Mouse (Mus musculus): ENCODE measurements around the gene BC061237.
"Not testable (repeated sequence)": the region's sequence is repeated elsewhere in the genome, so short reads cannot be mapped to it uniquely, and the experiment has no call there.

Gene BC061237

GRCm38 (mm10) chr14:44492163-44492562, at the start of gene BC061237:
TSS of gene BC061237 (plus strand) at chr14:44492463.
- in situ Hi-C loops (cut with MboI; ENCODE audit: low sequenced_read_pairs), result not testable (repeated sequence)

DNA sequence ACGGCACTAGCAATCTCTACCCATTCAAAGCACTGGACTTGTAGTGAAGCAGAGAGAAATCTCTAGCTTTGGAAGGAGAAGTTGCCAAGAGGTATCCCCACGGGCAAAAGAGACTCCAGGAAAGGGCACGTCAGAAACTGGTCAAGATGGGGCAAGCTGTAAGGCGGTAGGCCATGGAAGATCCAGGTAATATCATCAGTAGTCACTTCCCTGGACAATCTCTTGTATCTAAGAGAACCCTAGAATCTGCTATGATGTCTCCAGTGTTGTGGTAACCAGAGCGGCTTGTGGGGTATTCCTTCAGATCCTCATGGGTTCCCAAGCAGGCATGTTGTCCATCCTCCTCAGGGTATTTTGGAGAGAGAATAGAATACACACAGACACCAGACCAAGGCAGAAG, 25.7 kb downstream of the BC061237 start, which contains the start of gene Gm17093:
TSS of gene Gm17093 (plus strand) at position 301 of the 400 bp plus-strand sequence.
- in situ Hi-C loops (cut with MboI; ENCODE audit: low sequenced_read_pairs), result not testable (repeated sequence)

DNA sequence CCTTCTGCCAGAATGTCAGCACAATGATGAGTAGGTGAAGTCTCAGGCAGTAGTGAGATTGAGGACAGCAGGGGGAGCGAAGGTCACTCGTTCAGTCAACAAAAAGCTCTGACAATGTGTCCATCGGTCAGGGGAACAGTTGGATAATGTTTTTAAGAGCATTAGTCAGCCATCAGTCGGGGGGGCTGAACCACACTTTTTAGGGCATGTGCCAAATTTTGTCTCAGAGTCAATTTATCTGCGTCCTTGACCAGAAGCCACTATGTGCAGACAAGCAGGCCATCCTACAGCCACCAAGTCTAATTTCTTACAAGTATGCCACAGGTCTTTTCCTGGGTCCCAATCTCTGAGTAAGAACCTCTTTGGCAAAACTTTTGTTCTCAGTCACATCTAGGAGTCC, 55.7 kb downstream of the BC061237 start:
- in situ Hi-C loops (cut with MboI; ENCODE audit: low sequenced_read_pairs), result not testable (repeated sequence)
